Comparison of ENCODE assay signal across 12 mouse cellular contexts in the genomic region with DNA sequence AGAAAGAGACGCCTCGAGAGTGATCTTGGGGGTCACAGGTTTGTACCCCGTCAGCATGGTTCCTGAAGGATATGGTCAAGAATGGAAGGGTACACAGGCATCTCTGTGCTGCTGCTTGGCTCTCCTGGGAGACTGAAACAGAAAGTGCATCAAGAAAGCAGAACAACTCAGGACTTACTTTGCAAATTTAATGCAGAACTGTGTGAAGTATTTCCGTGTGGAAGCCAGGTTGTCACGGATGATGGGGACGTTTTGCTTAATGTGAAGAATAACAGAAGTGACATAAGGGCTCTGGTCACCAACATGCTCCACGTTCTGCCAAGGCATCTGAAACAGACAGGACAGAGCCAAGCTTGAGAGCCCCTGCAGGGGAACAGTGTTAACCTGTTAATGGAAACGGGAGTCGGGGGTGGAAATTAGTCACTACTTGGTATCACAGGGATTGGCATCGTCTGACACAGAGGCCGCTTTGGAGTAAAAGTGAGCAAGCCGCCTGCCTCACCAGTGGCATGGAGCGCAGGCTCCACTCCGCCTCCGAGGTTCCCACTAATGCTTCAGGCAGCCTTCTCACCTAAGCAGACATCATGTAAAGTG. TPM values are rescaled to one million over a fixed set of nuclear protein-coding genes. Genes with fewer than 3 reads are reported as not detected.
A peak's percentile ranks its signal among the peaks of the same experiment; 100 is the strongest.
DNase-seq lines count a peak whose midpoint lies in the region; ATAC-seq lines count a peak whose summit lies in the region.
"Had no signal": no experiment of that assay in that cellular context is flagged by ENCODE, and none has a peak within 500 bp of the region (broad histone marks: within the 10 kb centered on the region; RNA-seq: fewer than 3 reads in every experiment).

No protein-coding gene starts in this region.

- ATAC-seq in cerebellum, adult (ENCODE audit: insufficient number of reproducible peaks, low FRiP score, low TSS enrichment): peak; percentile 56; the same call in 1 of the 2 replicates
- ATAC-seq: intestine, embryonic 15.5 days had no signal

- no peak for DNase-seq in cerebellum, postnatal 4 days (ENCODE audit: low spot score in 2 of 2)
- DNase-seq in A20 (ENCODE audit: low read depth, low spot score): peak; percentile 50
- peak; percentile 48 for DNase-seq in cerebellum, adult 11-12 months
- DNase-seq in cerebellum, postnatal 14 days: peak; percentile 69 to 75
- no peak for DNase-seq in adrenal gland, postnatal 25 days
- no peak for DNase-seq in left cerebral cortex, adult 11 months (ENCODE audit: low spot score)
- no peak for DNase-seq in thymus, postnatal 36 days
- DNase-seq: adrenal gland, postnatal 36 days; right cerebral cortex, adult 18-20 months; thymus, postnatal 4 days had no signal

RNA-seq across cellular contexts. Expression of a gene that starts 39.1 kb away (rescaled TPM):
- 19.3 and 20.2 TPM in 2 replicates for total RNA-seq in adrenal gland, postnatal 25 days (2021)

Comparison
In these comparisons a context has a peak if more than half of its experiments do, and no peak if none do; other contexts are left out.
1. DNase-seq: peak in A20 (single experiment), cerebellum, adult 11-12 months (single experiment) and cerebellum, postnatal 14 days (2 of 2); none in cerebellum, postnatal 4 days (0 of 2), adrenal gland, postnatal 25 days (single experiment), left cerebral cortex, adult 11 months (single experiment) and thymus, postnatal 36 days (0 of 2).